Mouse (Mus musculus) cerebellum, adult (tissue): ENCODE data around the gene Mgmt.

ENCODE experiments used
- ATAC-seq: cut with Nextera tagmentation; 2 replicates; pipeline ENCODE4 v1.9.2; 2017; ENCODE audit warnings: mild to moderate bottlenecking, moderate library complexity, mixed read lengths; ENCODE audit not compliant: insufficient number of reproducible peaks, low FRiP score, low TSS enrichment

Gene Mgmt

DNA sequence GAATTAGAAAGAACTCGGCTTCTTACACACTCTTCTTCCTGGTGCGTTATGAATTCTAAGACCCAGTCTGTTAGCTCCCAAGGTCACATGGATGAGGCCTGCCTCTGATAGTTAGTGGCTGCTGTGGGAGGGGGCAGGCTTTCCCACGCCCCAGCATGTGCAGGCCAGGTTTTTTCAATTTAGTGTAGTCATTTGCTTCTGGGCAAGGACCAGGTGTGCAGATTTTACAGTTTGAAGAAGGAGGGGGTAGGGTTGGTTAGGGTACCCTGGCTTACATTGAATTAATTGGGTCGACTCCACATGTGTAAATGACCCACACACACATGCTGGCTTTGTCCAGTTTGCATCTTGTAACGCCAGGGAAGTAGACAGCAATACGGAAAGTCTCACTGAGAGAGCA lies 193.7 kb downstream of the Mgmt start:
- ATAC-seq = no peak

DNA sequence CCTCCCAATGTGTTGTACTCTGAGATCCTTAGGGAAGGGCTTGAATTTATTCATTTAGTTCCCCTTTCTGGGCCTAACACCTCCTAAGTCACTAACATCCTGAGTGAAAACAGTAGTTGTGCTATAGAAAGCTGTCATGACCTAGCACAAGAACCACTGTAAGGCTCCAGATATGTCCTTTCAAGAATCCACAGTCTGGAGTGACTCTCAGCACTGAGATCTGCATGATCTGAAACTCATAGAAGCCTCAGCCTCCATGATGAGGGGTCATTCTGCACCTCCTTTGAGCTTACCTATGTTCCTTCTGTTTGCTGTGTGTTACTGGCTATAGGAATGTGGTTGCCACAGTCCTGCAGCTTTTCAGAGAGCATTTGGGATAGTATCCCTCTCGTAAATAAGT lies 200.1 kb downstream of the Mgmt start:
- no peak for ATAC-seq

DNA sequence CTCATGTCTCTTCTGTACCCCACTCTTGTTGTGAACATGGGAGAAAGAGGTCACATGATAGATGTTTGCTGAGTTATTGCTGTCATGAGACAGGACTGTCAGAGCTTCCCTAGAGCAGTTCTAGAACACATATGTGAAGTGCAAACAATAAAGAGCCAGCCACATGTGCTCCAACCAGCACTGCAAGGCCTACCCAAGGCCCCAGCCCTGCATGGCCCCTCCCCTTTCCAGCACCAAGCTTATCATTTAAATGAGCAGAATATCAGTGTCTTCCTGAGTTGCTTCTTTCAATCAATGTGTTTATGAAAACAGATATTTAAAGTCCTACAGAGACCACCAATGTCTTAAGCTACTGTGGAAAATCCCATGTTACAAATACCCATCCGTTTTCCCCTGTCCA lies 201.3 kb downstream of the Mgmt start:
- no peak for ATAC-seq

DNA sequence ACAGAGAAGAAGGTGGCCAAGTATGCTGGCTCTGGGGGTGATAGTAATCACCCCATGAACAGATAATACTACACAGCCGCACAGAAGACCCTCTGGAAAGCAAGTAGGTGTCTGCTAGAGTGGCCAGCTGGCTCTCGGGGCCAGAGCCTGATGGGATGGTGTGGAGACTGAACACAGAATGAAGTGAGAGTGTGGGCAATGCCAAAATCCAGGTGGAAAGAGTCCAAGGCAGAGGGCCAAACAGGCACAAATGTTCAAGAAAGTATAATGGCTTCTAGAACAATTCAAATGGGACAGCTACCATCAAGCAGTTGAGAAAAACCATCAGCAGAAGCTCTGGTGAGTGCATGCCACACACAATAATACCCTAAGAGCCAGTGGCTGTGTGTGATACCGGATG lies 205.4 kb downstream of the Mgmt start:
- no peak for ATAC-seq

DNA sequence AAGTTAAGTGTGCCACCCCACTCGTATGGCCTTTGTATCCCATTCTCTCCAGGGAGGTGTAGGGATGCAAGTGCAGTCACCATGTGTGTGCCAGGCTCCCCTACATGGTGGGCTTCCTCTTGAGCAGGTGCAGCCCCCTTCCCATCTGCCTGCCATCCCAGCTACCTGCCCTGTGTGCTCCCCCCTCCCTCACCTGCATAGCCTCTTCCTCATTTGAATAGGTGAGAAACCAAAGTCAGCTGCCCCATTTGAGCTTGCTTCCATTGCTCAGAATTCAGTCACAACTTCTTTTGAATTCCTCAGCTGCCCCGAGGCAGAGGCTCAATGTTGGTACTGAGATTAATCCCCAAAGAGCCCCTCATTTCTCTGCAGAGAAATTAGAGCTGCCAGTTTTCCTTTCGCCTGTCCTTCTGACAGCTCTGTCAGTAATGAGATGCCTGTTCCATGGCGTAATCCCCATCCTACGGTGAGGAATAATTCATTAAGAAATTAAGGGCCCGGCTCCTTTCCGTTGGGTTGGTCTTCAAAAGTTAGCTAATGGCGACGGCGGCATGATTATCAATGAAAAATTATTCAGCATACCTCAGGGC lies 208.3 kb downstream of the Mgmt start:
- ATAC-seq = no peak

DNA sequence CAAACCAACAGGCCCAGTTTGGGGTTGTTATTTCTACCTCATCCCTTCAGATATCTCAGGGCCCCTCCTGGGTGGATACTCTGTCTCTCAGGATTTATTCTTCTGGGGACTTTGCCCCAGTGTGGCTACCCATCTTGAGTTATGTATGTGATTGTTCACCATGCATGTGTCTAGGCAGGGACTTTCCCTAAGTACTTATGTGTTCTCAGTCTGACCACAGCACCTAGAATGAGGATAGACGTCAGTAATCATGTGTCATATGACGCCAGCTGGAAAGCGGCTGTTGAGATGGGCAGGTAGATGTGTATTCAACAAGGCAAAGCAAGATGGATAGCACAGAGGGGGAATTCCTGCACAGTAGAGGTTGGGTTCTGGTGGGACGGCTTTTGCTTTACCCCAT lies 217.7 kb downstream of the Mgmt start:
- ATAC-seq = no peak

DNA sequence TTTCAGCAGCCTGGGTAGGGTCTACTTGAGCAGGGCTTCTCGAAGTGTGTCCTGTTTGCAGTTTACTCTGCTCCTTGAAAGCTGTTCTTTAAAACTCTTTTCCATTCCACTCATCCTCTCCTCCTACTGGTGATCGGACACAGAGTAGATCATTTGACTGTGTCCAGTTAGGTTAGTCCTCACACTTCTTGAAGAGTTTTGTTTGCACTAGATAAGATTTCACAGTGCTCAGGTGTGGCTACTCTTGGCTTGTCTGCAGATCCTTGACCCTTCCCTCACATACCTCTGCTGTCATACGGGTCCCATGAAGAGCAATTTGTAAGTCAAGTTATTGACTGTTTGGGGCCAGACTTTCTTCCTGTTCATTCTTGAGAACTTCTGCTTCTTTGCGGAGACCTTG lies 221.8 kb downstream of the Mgmt start:
- ATAC-seq = no peak

DNA sequence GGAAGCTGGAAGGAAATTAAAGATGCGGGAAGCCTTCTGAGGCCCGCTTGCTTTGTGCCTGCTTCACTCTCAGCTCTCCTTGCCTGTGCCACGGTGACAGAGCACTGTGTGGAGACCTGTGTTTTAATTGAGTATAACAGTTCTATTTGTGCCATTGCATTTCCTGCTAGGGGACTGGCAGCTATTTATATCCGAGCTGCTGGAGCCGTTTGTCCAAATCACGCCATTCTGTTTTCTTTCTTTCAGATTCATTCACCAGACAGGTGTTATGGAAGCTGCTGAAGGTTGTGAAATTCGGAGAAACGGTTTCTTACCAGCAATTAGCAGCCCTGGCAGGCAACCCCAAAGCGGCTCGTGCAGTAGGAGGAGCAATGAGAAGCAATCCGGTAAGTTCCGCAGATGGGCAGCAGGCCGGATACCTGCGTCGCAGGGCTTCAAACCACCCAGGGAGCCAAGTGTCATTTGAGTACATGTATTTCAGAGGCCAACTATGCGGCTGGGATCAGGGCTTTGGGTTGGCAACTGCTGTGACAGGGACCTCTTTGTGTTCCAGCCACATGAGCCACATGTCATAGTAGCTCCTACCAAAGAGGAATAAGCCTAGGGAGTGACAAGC lies 226.9 kb downstream of the Mgmt start:
- ATAC-seq = peak; percentile 49

DNA sequence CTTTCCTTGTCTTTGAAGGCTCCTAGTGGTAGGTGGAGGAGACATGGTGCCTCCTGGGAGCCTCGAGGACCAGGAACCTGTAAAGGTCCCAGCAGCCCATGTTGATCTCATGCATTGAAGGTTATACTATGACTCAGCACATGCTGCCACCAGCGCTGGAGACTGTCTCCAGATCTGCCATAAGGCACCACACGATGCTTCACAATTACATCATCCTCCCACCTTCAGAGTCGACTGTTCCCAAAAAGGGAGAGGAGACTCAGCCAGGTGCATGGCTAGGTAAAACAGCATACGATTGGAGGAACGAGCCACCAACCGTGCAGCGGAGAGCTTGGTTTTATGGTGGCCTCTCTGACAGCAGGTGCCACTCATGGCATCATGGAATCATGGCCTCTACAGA lies 234.3 kb downstream of the Mgmt start:
- no peak for ATAC-seq

DNA sequence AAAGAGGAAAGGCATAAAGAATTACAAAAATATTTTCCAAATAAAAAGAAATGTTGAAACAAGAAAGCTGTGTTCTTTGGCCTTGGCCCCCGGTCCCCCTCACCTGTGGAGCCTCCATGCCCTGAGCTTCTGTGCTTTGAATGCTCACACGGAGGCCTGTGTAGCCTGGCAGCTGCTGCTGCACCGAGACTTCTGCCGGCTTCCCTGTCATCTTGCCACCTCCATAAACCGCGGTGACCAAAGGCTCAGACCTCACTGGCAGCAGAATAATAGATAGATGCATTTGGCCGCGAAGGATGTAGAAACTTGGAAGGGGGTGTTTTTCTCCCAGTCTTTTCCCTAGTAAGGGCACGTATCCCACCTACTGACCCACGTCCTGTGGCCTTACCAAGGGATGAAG lies 235.8 kb downstream of the Mgmt start:
- no peak for ATAC-seq

DNA sequence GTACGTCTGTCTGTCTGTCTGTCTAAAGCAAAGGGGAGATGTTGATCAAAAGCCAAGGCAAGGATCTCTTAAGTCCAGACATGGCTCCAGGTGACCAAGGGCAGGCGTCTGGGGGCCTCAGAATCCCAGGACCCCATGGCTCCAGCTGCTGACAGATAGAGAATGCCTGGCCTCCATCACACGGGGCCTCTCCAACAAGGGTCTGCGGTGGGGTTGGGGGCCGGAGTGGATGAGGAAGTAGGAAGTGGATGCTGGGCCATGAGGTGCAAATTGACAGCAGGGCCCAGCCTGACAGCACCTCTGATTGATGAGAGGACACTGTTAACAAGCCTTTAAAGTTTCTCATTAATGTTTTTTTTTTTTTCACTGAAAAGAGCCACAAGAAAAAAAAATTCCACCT lies 237.5 kb downstream of the Mgmt start:
- ATAC-seq = no peak

DNA sequence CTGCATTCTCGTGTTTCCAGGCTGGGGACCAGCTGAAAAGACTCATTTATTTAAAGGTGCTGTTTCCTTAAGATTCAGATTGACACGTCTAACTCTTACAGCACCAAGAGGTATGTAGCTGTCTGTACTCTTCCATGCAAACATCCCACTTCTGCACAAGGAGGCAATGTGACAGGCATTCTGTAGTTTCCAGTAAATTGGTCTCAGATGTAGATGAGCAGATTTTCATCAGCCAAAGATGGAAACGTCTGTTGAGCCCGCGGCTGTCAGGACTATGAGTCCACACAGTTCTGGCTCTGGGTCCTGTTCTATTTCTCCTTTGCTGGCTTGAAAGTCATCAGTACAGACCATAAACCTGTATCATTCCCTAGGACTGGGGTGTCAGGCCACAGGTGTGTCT lies 243.7 kb downstream of the Mgmt start:
- no peak for ATAC-seq

DNA sequence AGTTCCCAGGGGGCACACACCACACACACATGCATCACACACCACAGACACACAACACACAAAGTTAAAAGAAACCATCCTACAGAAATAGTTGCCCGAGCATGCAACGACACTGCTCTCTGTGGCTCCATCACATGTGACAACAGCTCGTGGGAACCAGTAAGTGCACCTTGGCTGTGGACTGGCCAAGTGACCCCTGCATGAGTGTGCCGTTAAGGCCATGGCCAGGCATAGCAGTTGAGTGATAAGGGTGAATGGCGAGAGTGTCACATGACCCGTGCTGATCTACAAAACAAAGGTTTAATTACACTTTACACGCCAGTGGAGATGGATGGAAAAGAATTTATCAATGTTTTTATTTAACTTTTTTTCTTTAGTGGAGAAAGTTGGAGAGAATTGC lies 245.9 kb downstream of the Mgmt start:
- no peak for ATAC-seq

DNA sequence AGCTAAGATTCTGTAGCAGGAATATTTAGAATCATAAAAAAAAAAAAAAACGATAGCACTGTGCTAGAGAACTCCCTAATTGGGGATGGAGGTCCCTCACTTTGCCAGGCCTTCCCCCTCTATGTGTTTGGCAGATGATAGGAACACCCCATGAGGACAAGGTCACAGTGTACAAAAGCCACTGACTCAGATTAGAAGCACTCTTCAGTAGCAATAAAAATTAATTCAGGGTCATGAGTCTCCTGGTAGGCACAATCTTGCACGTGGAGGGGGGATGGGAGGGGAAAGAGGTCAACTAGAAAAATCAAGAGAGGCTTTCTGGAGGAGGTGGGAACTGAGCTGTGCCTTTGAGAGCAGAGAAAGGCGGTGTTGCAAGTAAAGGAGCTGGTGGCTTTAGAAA lies 247.0 kb downstream of the Mgmt start:
- no peak for ATAC-seq

DNA sequence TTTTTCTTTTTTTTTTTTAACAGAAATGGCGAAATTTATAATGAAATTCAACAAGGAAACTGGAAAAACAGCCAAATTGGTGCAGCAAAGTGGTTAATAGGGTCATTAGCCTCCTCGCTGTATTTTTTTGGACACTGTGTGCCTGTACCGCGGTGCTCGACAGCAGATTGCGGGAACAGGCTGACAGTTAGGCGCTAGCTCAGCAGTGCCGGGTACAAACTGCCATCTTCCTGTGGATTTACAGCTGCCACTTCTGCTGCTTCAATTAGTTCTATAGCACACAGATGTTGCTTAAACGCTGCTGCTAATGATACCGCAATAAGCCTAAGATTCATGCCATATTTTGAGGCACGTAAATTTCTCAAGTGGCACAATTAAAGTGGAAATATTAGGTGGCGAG lies 252.7 kb downstream of the Mgmt start:
- ATAC-seq = no peak

DNA sequence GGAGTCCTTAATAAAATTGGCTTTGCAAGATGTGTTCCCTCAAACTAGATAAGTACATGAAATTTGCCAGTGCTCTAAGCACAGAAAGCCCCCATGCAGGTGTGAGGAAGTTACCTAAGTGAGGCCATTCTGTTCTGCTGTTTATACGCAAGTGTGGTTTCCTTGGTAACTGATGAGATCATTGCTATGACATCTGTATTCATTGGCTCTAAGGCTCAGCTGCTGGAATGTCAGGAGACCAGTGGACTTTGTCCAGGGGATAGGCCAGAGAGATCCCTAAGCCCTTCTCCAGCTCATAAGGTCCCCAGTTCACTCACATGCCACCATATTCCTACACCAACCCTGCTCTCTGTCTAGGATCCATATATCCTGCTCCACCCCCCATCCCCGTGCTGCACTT lies 257.4 kb downstream of the Mgmt start:
- no peak for ATAC-seq

DNA sequence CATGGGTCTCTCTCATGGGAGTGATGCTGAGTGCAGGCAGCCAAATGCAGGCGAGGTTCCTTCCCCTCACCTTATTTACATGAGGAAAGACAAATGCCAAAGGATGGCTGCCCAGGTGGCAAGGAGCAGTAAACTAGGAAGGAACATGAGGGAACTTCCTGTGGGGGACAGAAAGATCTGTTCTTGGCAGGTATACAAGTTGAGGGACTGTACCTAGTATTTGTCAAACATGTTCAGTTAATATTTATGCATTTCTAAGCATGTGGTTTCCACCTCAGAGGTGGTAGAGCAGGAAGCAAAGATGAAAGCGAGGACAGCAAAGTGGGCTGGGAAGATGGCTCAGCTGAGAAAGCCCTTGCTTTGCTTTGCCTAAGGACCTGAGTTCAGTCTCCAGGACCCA lies 260.2 kb downstream of the Mgmt start:
- ATAC-seq = no peak

DNA sequence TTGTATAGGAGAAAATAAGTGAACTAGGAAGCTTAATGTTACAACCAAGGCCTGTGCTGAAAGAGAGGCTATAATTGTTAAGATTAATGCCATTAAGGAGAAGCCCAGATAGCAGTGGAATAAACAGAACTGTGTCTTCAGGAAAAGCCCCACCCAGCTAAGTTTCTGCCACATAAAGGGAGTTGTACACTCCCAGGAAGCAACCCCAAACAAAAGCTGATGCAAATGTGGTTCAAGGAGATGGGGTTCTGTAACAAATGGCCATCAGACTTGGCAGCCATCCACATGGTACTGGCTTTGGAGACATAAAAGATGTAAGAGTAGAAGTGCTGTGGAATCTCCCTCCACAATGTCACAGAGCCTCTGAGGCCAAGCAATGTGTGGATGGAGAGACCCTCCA lies 264.7 kb downstream of the Mgmt start:
- no peak for ATAC-seq

DNA sequence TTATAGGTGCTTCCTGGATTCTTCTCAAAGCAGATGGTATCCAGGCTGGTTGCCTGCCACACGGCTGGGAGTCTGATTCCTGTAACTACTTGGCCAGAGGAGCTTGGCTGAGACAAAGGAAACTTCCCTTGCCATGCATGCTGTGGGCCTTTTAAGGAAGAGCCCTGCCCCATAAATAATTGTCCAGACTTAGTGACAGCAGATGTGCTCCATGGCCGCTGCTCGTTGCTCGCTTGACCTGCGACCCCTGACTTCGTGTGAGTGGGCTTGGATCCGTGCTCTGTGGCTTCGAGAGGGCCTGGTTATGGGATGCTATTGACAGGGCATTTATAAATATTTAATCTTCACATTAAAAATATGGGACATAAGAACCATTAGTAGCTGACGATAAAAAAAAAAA lies 277.9 kb downstream of the Mgmt start:
- ATAC-seq = no peak
